ENCODE assay signal across 10 mouse cellular contexts in the genomic region with DNA sequence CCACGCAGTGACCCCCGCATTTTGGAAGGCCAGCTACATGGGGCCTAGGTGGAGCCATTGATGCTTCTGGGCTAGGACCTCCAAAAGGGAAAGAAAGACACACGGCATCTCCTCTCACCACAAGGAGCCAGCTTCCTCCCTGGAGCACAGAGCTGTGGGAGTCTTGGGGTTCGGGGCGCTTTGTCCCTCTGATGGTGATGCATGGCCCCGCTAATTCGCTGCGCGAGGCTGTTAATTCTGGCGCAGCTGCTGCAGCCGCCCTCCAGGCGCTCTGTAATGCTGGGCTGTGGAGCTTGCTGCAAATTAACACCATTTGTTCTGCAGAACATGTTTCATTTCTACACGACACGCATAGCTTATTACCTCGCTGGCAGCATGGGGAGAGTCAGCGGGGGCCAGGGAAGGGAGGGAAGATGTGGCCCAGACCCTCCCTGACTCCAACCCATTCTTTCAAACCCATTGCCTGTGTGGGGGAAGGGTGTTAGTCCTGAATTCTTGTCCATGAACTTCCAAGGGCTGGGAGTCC. TPM values are rescaled to one million over a fixed set of nuclear protein-coding genes. Genes with fewer than 3 reads are reported as not detected.
DNase-seq lines count a peak whose midpoint lies in the region; ATAC-seq and TF ChIP-seq lines count a peak whose summit lies in the region.
"Had no signal": no experiment of that assay in that cellular context is flagged by ENCODE, and none has a peak within 500 bp of the region (broad histone marks: within the 10 kb centered on the region; RNA-seq: fewer than 3 reads in every experiment).

No protein-coding gene starts in this region.

- H3K4me3 ChIP-seq in left cerebral cortex, adult 2 months: no peak overlapping the region
- 0 out of 2 replicates have a peak overlapping the region, but pooled peaks have one; percentile 3 for H3K4me3 ChIP-seq in hindbrain, embryonic 10.5 days
- no peak overlapping the region for H3K4me3 ChIP-seq in midbrain, embryonic 11.5 days (ENCODE audit: low read depth, low read length)

- peak overlapping the region; percentile 25; the same call in 1 of the 2 replicates for H3K9ac ChIP-seq in midbrain, embryonic 11.5 days (ENCODE audit: low read length)
- H3K9ac ChIP-seq: liver, embryonic 14.5 days had no signal

- H3K4me1 ChIP-seq in hindbrain, embryonic 10.5 days (replicated peaks): peaks cover 67% of the 10 kb centered on the region
- peaks cover 29% of the 10 kb centered on the region for H3K4me1 ChIP-seq in midbrain, embryonic 11.5 days (ENCODE audit: control insufficient read depth, insufficient read depth, low read length)

- H3K27ac ChIP-seq in left cerebral cortex, adult 2 months: peak overlapping the region; percentile 24; the same call in 1 of the 2 replicates
- H3K27ac ChIP-seq in hindbrain, embryonic 10.5 days: peak overlapping the region; percentile 71
- peak overlapping the region; percentile 77 for H3K27ac ChIP-seq in midbrain, embryonic 11.5 days (ENCODE audit: low read depth, low read length)
- H3K27ac ChIP-seq: liver, embryonic 14.5 days had no signal

- intact Hi-C loops in left cerebral cortex, adult 2 months (cut with DNase I): loop anchor here (2.0 kb wide), 1 partner anchor 103 kb away; no protein-coding TSS in a partner anchor
- intact Hi-C loops in left cerebral cortex, postnatal 10 days (cut with DNase I): no loop called here

- H3K9me3 ChIP-seq in hindbrain, embryonic 10.5 days: no peaks in the 10 kb centered on the region
- no peaks in the 10 kb centered on the region for H3K9me3 ChIP-seq in midbrain, embryonic 11.5 days (ENCODE audit: control insufficient read depth, low read length)

- no peak for DNase-seq in left cerebral cortex, adult 2 months (ENCODE audit: extremely low spot score in 1 of 2, low spot score in 2 of 2)
- DNase-seq in left cerebral cortex, postnatal 10 days (ENCODE audit: extremely low spot score in 1 of 2, low spot score in 2 of 2): no peak
- DNase-seq in hindbrain, embryonic 10.5 days (ENCODE audit: low spot score): peak; percentile 38
- DNase-seq in midbrain, embryonic 11.5 days (ENCODE audit: low spot score, missing footprints): peak; percentile 90
- no peak for DNase-seq in spleen, adult 12 weeks (ENCODE audit: low spot score)
- no peak for DNase-seq in kidney, adult 9 months
- DNase-seq in heart, adult 18-20 months: no peak
- DNase-seq: heart, postnatal 14 days had no signal

- ATAC-seq in midbrain, embryonic 11.5 days (ENCODE audit: low FRiP score): peak; percentile 45; the same call in 1 of the 2 replicates
- ATAC-seq in megakaryocyte progenitor cell, adult 5-6 weeks (replicated peaks; ENCODE audit: poor library complexity): no peak

- TF ChIP-seq CTCF in left cerebral cortex, adult 2 months (IDR thresholded peaks at IDR 0.05): no peak

- peaks cover 73% of the 10 kb centered on the region for H3K27me3 ChIP-seq in hindbrain, embryonic 10.5 days (ENCODE audit: insufficient read depth, poor library complexity, severe bottlenecking)
- H3K27me3 ChIP-seq in midbrain, embryonic 11.5 days (ENCODE audit: control insufficient read depth, insufficient read depth, low read length): peaks cover 2% of the 10 kb centered on the region

- H3K4me2 ChIP-seq in midbrain, embryonic 11.5 days: 0 out of 2 replicates have a peak overlapping the region, but pooled peaks have one; percentile 2

- WGBS in hindbrain, embryonic 10.5 days: 11% methylated on average over 16 of the region's 16 CpGs
- 16% methylated on average over 16 of the region's 16 CpGs for WGBS in midbrain, embryonic 11.5 days

- no peaks in the 10 kb centered on the region for H3K36me3 ChIP-seq in hindbrain, embryonic 10.5 days
- no peaks in the 10 kb centered on the region for H3K36me3 ChIP-seq in midbrain, embryonic 11.5 days (ENCODE audit: control insufficient read depth, insufficient read depth, low read length)

RNA-seq across cellular contexts. Expression of a gene that starts 29.5 kb away (rescaled TPM):
- 10 to 100 TPM; 22.8 to 23.3 TPM for total RNA-seq in left cerebral cortex, adult 2 months (2021)
- 10 to 100 TPM; 17.8 to 18.1 TPM for total RNA-seq in left cerebral cortex, postnatal 10 days (2021)
- polyA plus RNA-seq in hindbrain, embryonic 10.5 days (2016; fragmentation: Nextera tagmentation; extraction: Ambion mirVana): 16.5 and 18.0 TPM in 2 replicates
- 13.9 and 14.9 TPM in 2 replicates for polyA plus RNA-seq in midbrain, embryonic 11.5 days (2014; fragmentation: Nextera tagmentation; extraction: Ambion mirVana)
- 10 to 100 TPM; 32.3 to 35.1 TPM for total RNA-seq in heart, adult 18-20 months (2021)
- total RNA-seq in megakaryocyte progenitor cell, adult 5-6 weeks (2015): 4.5 and 5.5 TPM in 2 replicates
- 5.7 and 6.6 TPM in 2 replicates for total RNA-seq in megakaryocyte progenitor cell, adult 5-6 weeks (2017)

RNA-seq across cellular contexts. Expression of a gene that starts 46.9 kb away (rescaled TPM):
- 10 to 100 TPM; 32.8 to 48.8 TPM for total RNA-seq in left cerebral cortex, adult 2 months (2021)
- total RNA-seq in left cerebral cortex, postnatal 10 days (2021): 10 to 100 TPM; 17.8 to 18.8 TPM
- polyA plus RNA-seq in hindbrain, embryonic 10.5 days (2016; fragmentation: Nextera tagmentation; extraction: Ambion mirVana): 2.2 and 5.4 TPM in 2 replicates
- 6.1 and 6.4 TPM in 2 replicates for polyA plus RNA-seq in midbrain, embryonic 11.5 days (2014; fragmentation: Nextera tagmentation; extraction: Ambion mirVana)
- 10 to 100 TPM; 18.7 to 20.4 TPM for total RNA-seq in heart, adult 18-20 months (2021)
- 19.6 and 20.7 TPM in 2 replicates for total RNA-seq in megakaryocyte progenitor cell, adult 5-6 weeks (2015)
- total RNA-seq in megakaryocyte progenitor cell, adult 5-6 weeks (2017): 11.8 and 12.3 TPM in 2 replicates

Comparison
In these comparisons a context has a peak if more than half of its experiments do, and no peak if none do; other contexts are left out.
1. DNase-seq: peak in hindbrain, embryonic 10.5 days (single experiment) and midbrain, embryonic 11.5 days (single experiment); none in left cerebral cortex, adult 2 months (0 of 2), left cerebral cortex, postnatal 10 days (0 of 2), spleen, adult 12 weeks (single experiment), kidney, adult 9 months (single experiment) and heart, adult 18-20 months (0 of 2).
2. H3K27ac ChIP-seq: peak in every context shown above with its lines; median percentile 77 in midbrain, embryonic 11.5 days; 71 in hindbrain, embryonic 10.5 days; 24 in left cerebral cortex, adult 2 months.